Mouse (Mus musculus): ENCODE results near the gene A530064D06Rik. TPM values are rescaled to one million over a fixed set of nuclear protein-coding genes. Genes with fewer than 3 reads are reported as not detected.
"Not testable (repeated sequence)": the region's sequence is repeated elsewhere in the genome, so short reads cannot be mapped to it uniquely, and the experiment has no call there.

Gene A530064D06Rik
- total RNA-seq (2021) = not detected
- long read RNA-seq, experiment 1 = 0 reads
- long read RNA-seq, experiment 2 = 0 reads

- DNase-seq (ENCODE audit: low spot score in 2 of 2) = not testable (repeated sequence)
Observed at GRCm38 (mm10) chr17:48167103-48167502, at the start of gene A530064D06Rik. Gene A530064D06Rik, minus strand, starts transcription at chr17:48167275.

- DNase-seq (ENCODE audit: low spot score in 2 of 2) = no peak
Observed at GRCm38 (mm10) chr17:48215429-48215828, 48.4 kb upstream of the A530064D06Rik start.

- DNase-seq (ENCODE audit: low spot score in 2 of 2) = no peak
Observed at GRCm38 (mm10) chr17:48213511-48213910, 46.4 kb upstream of the A530064D06Rik start.

- no peak for DNase-seq (ENCODE audit: low spot score in 2 of 2)
Observed at GRCm38 (mm10) chr17:48212596-48212995, 45.5 kb upstream of the A530064D06Rik start.

- no peak for DNase-seq (ENCODE audit: low spot score in 2 of 2)
Observed at GRCm38 (mm10) chr17:48203086-48203485, 36.0 kb upstream of the A530064D06Rik start.

- DNase-seq (ENCODE audit: low spot score in 2 of 2) = no peak
Observed at GRCm38 (mm10) chr17:48192366-48192765, 25.3 kb upstream of the A530064D06Rik start.

GRCm38 (mm10) chr17:48185252-48185651 lies 18.2 kb upstream of the A530064D06Rik start:
- DNase-seq (ENCODE audit: low spot score in 2 of 2) = no peak

GRCm38 (mm10) chr17:48157382-48158076 lies 9.5 kb downstream of the A530064D06Rik start:
- no peak for DNase-seq (ENCODE audit: low spot score in 2 of 2)

- DNase-seq (ENCODE audit: low spot score in 2 of 2) = no peak
Observed at GRCm38 (mm10) chr17:48146120-48146519, 21.0 kb downstream of the A530064D06Rik start, which contains the start of gene 9830107B12Rik. Gene 9830107B12Rik, minus strand, starts transcription at chr17:48146268.

GRCm38 (mm10) chr17:48132810-48133209 lies 34.3 kb downstream of the A530064D06Rik start:
- DNase-seq (ENCODE audit: low spot score in 2 of 2) = no peak

GRCm38 (mm10) chr17:48120456-48120855 lies 46.6 kb downstream of the A530064D06Rik start:
- DNase-seq (ENCODE audit: low spot score in 2 of 2) = no peak

- DNase-seq (ENCODE audit: low spot score in 2 of 2) = peak; percentile 67 to 88
Observed at GRCm38 (mm10) chr17:48119656-48120055, 47.4 kb downstream of the A530064D06Rik start.

- no peak for DNase-seq (ENCODE audit: low spot score in 2 of 2)
Observed at GRCm38 (mm10) chr17:48118570-48118969, 48.5 kb downstream of the A530064D06Rik start.

- no peak for DNase-seq (ENCODE audit: low spot score in 2 of 2)
Observed at GRCm38 (mm10) chr17:48110547-48111287, 56.4 kb downstream of the A530064D06Rik start.

- DNase-seq (ENCODE audit: low spot score in 2 of 2) = no peak
Observed at GRCm38 (mm10) chr17:48108520-48108919, 58.6 kb downstream of the A530064D06Rik start.

- DNase-seq (ENCODE audit: low spot score in 2 of 2) = no peak
Observed at GRCm38 (mm10) chr17:48107862-48108261, 59.2 kb downstream of the A530064D06Rik start.

GRCm38 (mm10) chr17:48107333-48107732 lies 59.7 kb downstream of the A530064D06Rik start:
- DNase-seq (ENCODE audit: low spot score in 2 of 2) = no peak

GRCm38 (mm10) chr17:48100441-48101417 lies 66.3 kb downstream of the A530064D06Rik start:
- peak; percentile 82 to 91 for DNase-seq (ENCODE audit: low spot score in 2 of 2)

- no peak for DNase-seq (ENCODE audit: low spot score in 2 of 2)
Observed at GRCm38 (mm10) chr17:48099312-48099711, 67.8 kb downstream of the A530064D06Rik start.

Measured in left cerebral cortex, adult 18-20 months (tissue).